Mouse (Mus musculus) layer of hippocampus, postnatal 25 days (tissue): ENCODE measurements at regions not wholly inside any gene's neighbourhood (a gene's known extent, or its start where the extent isn't known, plus 50 kb on each side); places are given as distances from the start of the nearest gene placed in this dataset.

ENCODE experiments used
- DNase-seq, 2 experiments: peaks; one replicate each; pipeline ENCODE4 v3.0.0; 2022; ENCODE audit warnings: mixed read lengths in 2 of 2, low spot score in 1 of 2; ENCODE audit errors: extremely low spot score in 1 of 2

- no peak for DNase-seq
Measured at GRCm38 (mm10) chr9:85123706-85124105, 188.9 kb upstream of the Gm11114 start.

GRCm38 (mm10) chr9:85125775-85126174 lies 186.8 kb upstream of the Gm11114 start:
- DNase-seq: no peak

- no peak for DNase-seq
Measured at GRCm38 (mm10) chr9:85126541-85126940, 186.0 kb upstream of the Gm11114 start.

GRCm38 (mm10) chr9:85127107-85127506 lies 185.5 kb upstream of the Gm11114 start:
- no peak for DNase-seq

- no peak for DNase-seq
Measured at GRCm38 (mm10) chr9:85134900-85135299, 177.7 kb upstream of the Gm11114 start.

GRCm38 (mm10) chr9:85136715-85137582 lies 175.6 kb upstream of the Gm11114 start:
- no peak for DNase-seq

GRCm38 (mm10) chr9:85139891-85140290 lies 172.7 kb upstream of the Gm11114 start:
- DNase-seq: no peak

GRCm38 (mm10) chr9:85144363-85144762 lies 168.2 kb upstream of the Gm11114 start:
- DNase-seq: no peak

GRCm38 (mm10) chr9:85165632-85166031 lies 146.9 kb upstream of the Gm11114 start:
- no peak for DNase-seq

GRCm38 (mm10) chr9:85167243-85167642 lies 145.3 kb upstream of the Gm11114 start:
- DNase-seq: no peak

GRCm38 (mm10) chr9:85174431-85174830 lies 138.1 kb upstream of the Gm11114 start:
- DNase-seq: no peak

- DNase-seq: no peak
Measured at GRCm38 (mm10) chr9:85201202-85201601, 111.4 kb upstream of the Gm11114 start.

GRCm38 (mm10) chr9:85224870-85225269 lies 87.7 kb upstream of the Gm11114 start:
- no peak for DNase-seq
